Mouse (Mus musculus) liver, postnatal 0 days (tissue): ENCODE data around the gene Catsperg1. TPM values are rescaled to one million over a fixed set of nuclear protein-coding genes. Genes with fewer than 3 reads are reported as not detected.

ENCODE experiments used
- ATAC-seq: fragments of 200-750 bp; cut with Nextera tagmentation; 2 replicates; pipeline ENCODE4 v1.8.0; 2017; ENCODE audit warnings: mild to moderate bottlenecking, moderate library complexity
- DNase-seq: peaks from one replicate; pipeline ENCODE4 v3.0.0-alpha.2; 2016
- H3K27ac ChIP-seq: fragments of 300-500 bp; sonication (generic); 2 replicates; pipeline ENCODE4 v1.5.1; 2014; ENCODE audit warnings: antibody characterized with exemption, moderate library complexity, mild to moderate bottlenecking, low read depth
- H3K27me3 ChIP-seq: fragments of 300-500 bp; sonication (generic); 2 replicates; pipeline ENCODE4 v1.6.1; 2014; ENCODE audit warnings: low read length, control low read depth, mixed read lengths; ENCODE audit not compliant: insufficient read depth
- H3K36me3 ChIP-seq: fragments of 300-500 bp; sonication (generic); replicated peaks from 2 replicates; pipeline ENCODE4 v1.6.1; 2014; ENCODE audit warnings: mild to moderate bottlenecking, control low read depth, low read length, moderate library complexity, mixed read lengths; ENCODE audit not compliant: insufficient read depth
- H3K4me1 ChIP-seq: fragments of 300-500 bp; sonication (generic); 2 replicates; pipeline ENCODE4 v1.6.1; 2014; ENCODE audit warnings: antibody characterized with exemption, mild to moderate bottlenecking, control low read depth; ENCODE audit not compliant: insufficient read depth
- H3K4me2 ChIP-seq: fragments of 300-500 bp; sonication (generic); 2 replicates; pipeline ENCODE4 v1.6.1; 2014; ENCODE audit warnings: low read depth, mild to moderate bottlenecking, low read length, moderate library complexity, mixed read lengths
- H3K4me3 ChIP-seq: fragments of 300-500 bp; sonication (generic); 2 replicates; pipeline ENCODE4 v1.5.1; 2014; ENCODE audit warnings: low read depth, low read length
- H3K9ac ChIP-seq: fragments of 300-500 bp; sonication (generic); replicated peaks from 2 replicates; pipeline ENCODE4 v1.6.1; 2014; ENCODE audit warnings: mild to moderate bottlenecking, moderate library complexity
- H3K9me3 ChIP-seq: fragments of 300-500 bp; sonication (generic); 2 replicates; pipeline ENCODE4 v1.6.1; 2016; ENCODE audit warnings: mild to moderate bottlenecking, control low read depth, low read length, mixed read lengths
- CTCF ChIP-seq: sonication (generic); IDR thresholded peaks from 2 replicates; pipeline ENCODE4 v1.5.1; 2016; ENCODE audit warnings: antibody characterized with exemption, low read depth
- EP300 ChIP-seq: IDR thresholded peaks from 2 replicates; pipeline ENCODE4 v1.6.1; 2016; ENCODE audit warnings: antibody characterized with exemption, low read depth, mild to moderate bottlenecking
- WGBS: fragments of 180-500 bp; shearing (Covaris S2); extraction: QIAGEN DNeasy Blood & Tissue Kit; methylation state at CpG from one replicate; pipeline ENCODE4 v1.1.7; 2014; ENCODE audit not compliant: insufficient replicate concordance; 5-methylcytosine and 5-hydroxymethylcytosine counted together
- polyA plus RNA-seq: library from polyadenylated mRNA; unstranded; fragments of >200 nt; fragmentation: Nextera tagmentation; extraction: Ambion mirVana; gene quantifications from 2 replicates; pipeline ENCODE4 v1.2.1, GENCODE M21; 2015

Catsperg1 gene
- polyA plus RNA-seq, 1 experiment from 2014 or later, result 0.09 TPM

- Histone ChIP-seq H3K9ac (peak within 1 kb of the TSS; percentile 62), H3K4me2 (peak within 1 kb of the TSS; percentile 68), H3K4me3 (peak within 1 kb of the TSS; percentile 52), H3K9me3 (no peaks in the 10 kb centered on the region), H3K27me3 (peaks cover 18% of the 10 kb centered on the region), H3K36me3 (no peaks in the 10 kb centered on the region), H3K27ac (peak within 1 kb of the TSS; percentile 60), H3K4me1 (0 out of 2 replicates have a peak, but pooled peaks cover 4% of the 10 kb centered on the region)
- no peak for TF ChIP-seq CTCF
- TF ChIP-seq EP300, result no peak
- ATAC-seq (peak; percentile 18; the same call in 1 of the 2 replicates), DNase-seq (peak; percentile 56)
- 3% methylated on average over 55 of the region's 62 CpGs for WGBS
Measured at GRCm38 (mm10) chr7:29232247-29233013, 18.6 kb upstream of the Catsperg1 start, which contains the start of gene Kcnk6. Kcnk6 (minus strand) TSS chr7:29232515.

- Histone ChIP-seq H3K4me3 (peak overlapping the region; percentile 52), H3K9ac (peak overlapping the region; percentile 62), H3K27me3 (peaks cover 18% of the 10 kb centered on the region), H3K4me2 (peak overlapping the region; percentile 68), H3K36me3 (no peaks in the 10 kb centered on the region), H3K27ac (peak overlapping the region; percentile 60), H3K9me3 (no peaks in the 10 kb centered on the region), H3K4me1 (0 out of 2 replicates have a peak, but pooled peaks cover 4% of the 10 kb centered on the region)
- 56% methylated on average over 3 of the region's 3 CpGs for WGBS
- no peak for TF ChIP-seq CTCF
- DNase-seq (no peak), ATAC-seq (peak; percentile 25; the same call in 1 of the 2 replicates)
Measured at GRCm38 (mm10) chr7:29231517-29231916, 17.7 kb upstream of the Catsperg1 start.

- no peak overlapping the region for H3K9ac ChIP-seq
- no peak for DNase-seq
- TF ChIP-seq CTCF, result no peak
- peak; percentile 44; the same call in 1 of the 2 replicates for TF ChIP-seq EP300
- H3K27me3 ChIP-seq, result peaks cover 18% of the 10 kb centered on the region
- H3K4me2 ChIP-seq, result no peak overlapping the region
- peaks cover 4% of the 10 kb centered on the region; the same call in 1 of the 2 replicates for H3K4me1 ChIP-seq
- no peak for ATAC-seq
- H3K36me3 ChIP-seq, result no peaks in the 10 kb centered on the region
- H3K27ac ChIP-seq, result no peak overlapping the region
- 31% methylated on average over 3 of the region's 3 CpGs for WGBS
- no peaks in the 10 kb centered on the region for H3K9me3 ChIP-seq
- H3K4me3 ChIP-seq, result no peak overlapping the region
Measured at GRCm38 (mm10) chr7:29230560-29230959, 16.7 kb upstream of the Catsperg1 start.

- no peak overlapping the region for H3K9ac ChIP-seq
- peak; percentile 31 for ATAC-seq
- 45% methylated on average over 4 of the region's 4 CpGs for WGBS
Measured at GRCm38 (mm10) chr7:29228202-29228601, 14.4 kb upstream of the Catsperg1 start.

GRCm38 (mm10) chr7:29225520-29225919 is 11.7 kb upstream of the Catsperg1 start:
- TF ChIP-seq EP300 (no peak), CTCF (no peak)
- H3K27me3 ChIP-seq, result 0 out of 2 replicates have a peak, but pooled peaks cover 1% of the 10 kb centered on the region
- no peak overlapping the region for H3K4me3 ChIP-seq
- no peaks in the 10 kb centered on the region for H3K9me3 ChIP-seq
- no peaks in the 10 kb centered on the region; the same call in 1 of the 2 replicates for H3K4me1 ChIP-seq
- no peak overlapping the region for H3K27ac ChIP-seq
- no peak overlapping the region for H3K9ac ChIP-seq
- ATAC-seq (no peak), DNase-seq (no peak)
- H3K4me2 ChIP-seq, result no peak overlapping the region
- H3K36me3 ChIP-seq, result no peaks in the 10 kb centered on the region
- WGBS, result 80% methylated on average over 13 of the region's 13 CpGs

More at GRCm38 (mm10) chr7:29228202-29228601, 14.4 kb upstream of the Catsperg1 start:
- H3K9me3 ChIP-seq, result no peaks in the 10 kb centered on the region
- peaks cover 18% of the 10 kb centered on the region for H3K27me3 ChIP-seq
- H3K4me3 ChIP-seq, result no peak overlapping the region
- TF ChIP-seq EP300, result no peak
- no peak for TF ChIP-seq CTCF
- no peaks in the 10 kb centered on the region for H3K36me3 ChIP-seq
- H3K4me1 ChIP-seq, result peaks cover 4% of the 10 kb centered on the region; the same call in 1 of the 2 replicates
- 0 out of 2 replicates have a peak overlapping the region, but pooled peaks have one; percentile 40 for H3K27ac ChIP-seq
- no peak overlapping the region for H3K4me2 ChIP-seq
- no peak for DNase-seq

GRCm38 (mm10) chr7:29224756-29225394 is 11.0 kb upstream of the Catsperg1 start:
- 30% methylated on average over 16 of the region's 16 CpGs for WGBS
- Histone ChIP-seq H3K27me3 (no peaks in the 10 kb centered on the region), H3K36me3 (no peaks in the 10 kb centered on the region), H3K4me2 (no peak overlapping the region), H3K9ac (no peak overlapping the region), H3K4me1 (no peaks in the 10 kb centered on the region; the same call in 1 of the 2 replicates), H3K4me3 (no peak overlapping the region), H3K27ac (no peak overlapping the region), H3K9me3 (peaks cover 4% of the 10 kb centered on the region)
- ATAC-seq (no peak), DNase-seq (no peak)
- no peak for TF ChIP-seq CTCF
- TF ChIP-seq EP300, result no peak
